Mouse (Mus musculus) frontal cortex, postnatal 10 days (tissue): ENCODE results near the gene Far1.

Experiments used
- DNase-seq, 2 experiments: peaks; one replicate each; pipeline ENCODE4 v3.0.0; 2022; ENCODE audit warnings: low spot score in 2 of 2, mixed read lengths in 1 of 2

The Far1 gene

GRCm38 (mm10) chr7:113513286-113513962 lies at the start of gene Far1:
Far1 (plus strand) TSS chr7:113513834.
- peak; percentile 99 for DNase-seq

GRCm38 (mm10) chr7:113468345-113468744 lies 45.3 kb upstream of the Far1 start:
- DNase-seq, result no peak

GRCm38 (mm10) chr7:113470671-113471070 lies 43.0 kb upstream of the Far1 start:
- DNase-seq, result no peak

GRCm38 (mm10) chr7:113471653-113472052 lies 42.0 kb upstream of the Far1 start:
- no peak for DNase-seq

GRCm38 (mm10) chr7:113495792-113496191 lies 17.8 kb upstream of the Far1 start:
- no peak for DNase-seq

- no peak for DNase-seq
These were observed 15.2 kb upstream of the Far1 start for GRCm38 (mm10) chr7:113498413-113498812.

- DNase-seq, result no peak
These were observed 13.8 kb upstream of the Far1 start for GRCm38 (mm10) chr7:113499821-113500220.

GRCm38 (mm10) chr7:113502453-113502852 lies 11.2 kb upstream of the Far1 start:
- no peak for DNase-seq

- DNase-seq, result no peak
These were observed 8.6 kb upstream of the Far1 start for GRCm38 (mm10) chr7:113505047-113505446.

- DNase-seq, result no peak
These were observed 8.1 kb upstream of the Far1 start for GRCm38 (mm10) chr7:113505516-113506045.

- no peak for DNase-seq
These were observed 5.8 kb upstream of the Far1 start for GRCm38 (mm10) chr7:113507846-113508245.

GRCm38 (mm10) chr7:113511396-113511795 lies 2.2 kb upstream of the Far1 start:
- no peak for DNase-seq

GRCm38 (mm10) chr7:113512527-113513285 lies 928 bp upstream of the Far1 start:
- no peak for DNase-seq

- DNase-seq, result no peak
These were observed 472 bp downstream of the Far1 start for GRCm38 (mm10) chr7:113513963-113514649.

- no peak for DNase-seq
These were observed 2.2 kb downstream of the Far1 start for GRCm38 (mm10) chr7:113515831-113516230.

- DNase-seq, result no peak
These were observed 4.8 kb downstream of the Far1 start for GRCm38 (mm10) chr7:113518419-113518818.

- DNase-seq, result no peak
These were observed 5.3 kb downstream of the Far1 start for GRCm38 (mm10) chr7:113518961-113519360.

- no peak for DNase-seq
These were observed 29.5 kb downstream of the Far1 start for GRCm38 (mm10) chr7:113543158-113543557.

GRCm38 (mm10) chr7:113551742-113552463 lies 38.3 kb downstream of the Far1 start:
- DNase-seq, result no peak

- DNase-seq, result no peak
These were observed 38.9 kb downstream of the Far1 start for GRCm38 (mm10) chr7:113552508-113552907.

- DNase-seq, result no peak
These were observed 42.5 kb downstream of the Far1 start for GRCm38 (mm10) chr7:113556138-113556537.

- no peak for DNase-seq
These were observed 53.3 kb downstream of the Far1 start for GRCm38 (mm10) chr7:113566892-113567291.
